Mouse (Mus musculus) heart, embryonic 16.5 days (tissue): ENCODE results near the gene Serpina3j. TPM values are rescaled to one million over a fixed set of nuclear protein-coding genes. Genes with fewer than 3 reads are reported as not detected.

Source experiments
- ATAC-seq: fragments of 200-750 bp; cut with Nextera tagmentation; replicated peaks from 2 replicates; pipeline ENCODE4 v1.8.0; 2017; ENCODE audit warnings: moderate number of reproducible peaks; ENCODE audit not compliant: insufficient read depth, low FRiP score; ENCODE audit errors: extremely low read depth
- H3K27ac ChIP-seq: fragments of 300-500 bp; sonication (generic); 2 replicates; pipeline ENCODE4 v1.5.1; 2014; ENCODE audit warnings: mild to moderate bottlenecking, low read length, control low read depth, moderate library complexity
- H3K27me3 ChIP-seq: fragments of 300-500 bp; sonication (generic); 2 replicates; pipeline ENCODE4 v1.6.1; 2014; ENCODE audit warnings: low read length, mixed read lengths; ENCODE audit not compliant: control insufficient read depth, insufficient read depth
- H3K36me3 ChIP-seq: fragments of 300-500 bp; sonication (generic); 2 replicates; pipeline ENCODE4 v1.6.1; 2014; ENCODE audit not compliant: control insufficient read depth, insufficient read depth
- H3K4me1 ChIP-seq: fragments of 300-500 bp; sonication (generic); 2 replicates; pipeline ENCODE4 v1.6.1; 2014; ENCODE audit warnings: low read length, mixed read lengths; ENCODE audit not compliant: control insufficient read depth, insufficient read depth
- H3K4me2 ChIP-seq: fragments of 300-500 bp; sonication (generic); 2 replicates; pipeline ENCODE4 v1.6.1; 2014; ENCODE audit warnings: low read depth, mild to moderate bottlenecking, control low read depth, low read length
- H3K4me3 ChIP-seq: fragments of 300-500 bp; sonication (generic); 2 replicates; pipeline ENCODE4 v1.5.1; 2014; ENCODE audit warnings: mild to moderate bottlenecking, control low read depth, low read length
- H3K9ac ChIP-seq: fragments of 300-500 bp; sonication (generic); 2 replicates; pipeline ENCODE4 v1.6.1; 2014; ENCODE audit warnings: low read length, control low read depth
- H3K9me3 ChIP-seq: fragments of 300-500 bp; sonication (generic); replicated peaks from 2 replicates; pipeline ENCODE4 v1.6.1; 2016; ENCODE audit warnings: low read length; ENCODE audit not compliant: control insufficient read depth
- WGBS: fragments of 180-500 bp; shearing (Covaris S2); extraction: QIAGEN DNeasy Blood & Tissue Kit; methylation state at CpG from one replicate; pipeline ENCODE4 v1.1.7; 2014; 5-methylcytosine and 5-hydroxymethylcytosine counted together
- polyA plus RNA-seq: library from polyadenylated mRNA; unstranded; fragments of >200 nt; fragmentation: Nextera tagmentation; extraction: Ambion mirVana; gene quantifications from 2 replicates; pipeline ENCODE4 v1.2.1, GENCODE M21; 2015

Serpina3j gene
- polyA plus RNA-seq: 0.06 and 0.25 TPM in 2 replicates

DNA sequence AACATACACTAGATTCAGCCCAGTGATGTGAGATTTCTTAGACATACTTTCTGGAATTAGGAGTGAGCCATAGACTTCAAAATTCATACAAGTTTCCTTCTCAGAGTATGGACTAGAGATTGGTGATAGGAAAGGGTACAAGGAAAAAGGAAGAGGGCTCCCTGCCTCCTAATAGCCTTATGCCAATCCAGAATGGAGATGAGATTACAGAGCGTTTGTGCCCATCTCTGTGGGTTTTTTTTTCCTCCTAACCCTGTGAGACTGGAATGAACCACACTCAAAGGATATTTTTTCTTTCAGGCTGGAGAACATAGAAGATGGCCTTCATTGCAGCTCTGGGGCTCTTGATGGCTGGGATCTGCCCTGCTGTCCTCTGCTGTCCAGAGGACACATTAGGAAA, at the start of gene Serpina3j:
TSS of gene Serpina3j (plus strand) at position 301 of the 400 bp plus-strand sequence.
- H3K27ac ChIP-seq: no peak within 1 kb of the TSS
- no peak within 1 kb of the TSS for H3K4me3 ChIP-seq
- H3K9me3 ChIP-seq: peaks cover 5% of the 10 kb centered on the region; the same call in 1 of the 2 replicates
- H3K4me1 ChIP-seq: no peaks in the 10 kb centered on the region
- ATAC-seq: no peak
- H3K27me3 ChIP-seq: peaks cover 2% of the 10 kb centered on the region; the same call in 1 of the 2 replicates
- no peak within 1 kb of the TSS for H3K9ac ChIP-seq
- no peaks in the 10 kb centered on the region for H3K36me3 ChIP-seq
- H3K4me2 ChIP-seq: no peak within 1 kb of the TSS
- WGBS: 65% methylated on average over 1 of the region's 1 CpGs

DNA sequence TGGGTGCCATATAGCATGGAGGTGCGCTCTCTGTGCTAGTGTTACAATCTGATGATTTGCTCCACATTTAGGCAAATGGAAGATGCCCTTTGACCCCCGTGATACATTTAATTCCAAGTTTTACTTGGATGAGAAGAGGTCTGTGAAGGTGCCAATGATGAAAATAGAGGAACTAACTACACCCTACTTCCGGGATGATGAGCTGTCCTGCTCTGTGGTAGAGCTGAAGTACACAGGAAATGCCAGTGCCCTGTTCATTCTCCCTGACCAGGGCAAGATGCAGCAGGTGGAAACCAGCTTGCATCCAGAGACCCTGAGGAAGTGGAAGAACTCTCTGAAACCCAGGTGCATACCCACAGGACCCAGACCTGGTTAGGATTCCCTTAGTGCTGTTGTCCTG, 48.0 kb upstream of the Serpina3j start:
- Histone ChIP-seq H3K4me2 (no peak overlapping the region), H3K9ac (no peak overlapping the region), H3K4me3 (no peak overlapping the region), H3K36me3 (no peaks in the 10 kb centered on the region), H3K27me3 (no peaks in the 10 kb centered on the region), H3K27ac (no peak overlapping the region), H3K9me3 (no peaks in the 10 kb centered on the region), H3K4me1 (no peaks in the 10 kb centered on the region)
- WGBS: 63% methylated on average over 3 of the region's 3 CpGs
- ATAC-seq: no peak

DNA sequence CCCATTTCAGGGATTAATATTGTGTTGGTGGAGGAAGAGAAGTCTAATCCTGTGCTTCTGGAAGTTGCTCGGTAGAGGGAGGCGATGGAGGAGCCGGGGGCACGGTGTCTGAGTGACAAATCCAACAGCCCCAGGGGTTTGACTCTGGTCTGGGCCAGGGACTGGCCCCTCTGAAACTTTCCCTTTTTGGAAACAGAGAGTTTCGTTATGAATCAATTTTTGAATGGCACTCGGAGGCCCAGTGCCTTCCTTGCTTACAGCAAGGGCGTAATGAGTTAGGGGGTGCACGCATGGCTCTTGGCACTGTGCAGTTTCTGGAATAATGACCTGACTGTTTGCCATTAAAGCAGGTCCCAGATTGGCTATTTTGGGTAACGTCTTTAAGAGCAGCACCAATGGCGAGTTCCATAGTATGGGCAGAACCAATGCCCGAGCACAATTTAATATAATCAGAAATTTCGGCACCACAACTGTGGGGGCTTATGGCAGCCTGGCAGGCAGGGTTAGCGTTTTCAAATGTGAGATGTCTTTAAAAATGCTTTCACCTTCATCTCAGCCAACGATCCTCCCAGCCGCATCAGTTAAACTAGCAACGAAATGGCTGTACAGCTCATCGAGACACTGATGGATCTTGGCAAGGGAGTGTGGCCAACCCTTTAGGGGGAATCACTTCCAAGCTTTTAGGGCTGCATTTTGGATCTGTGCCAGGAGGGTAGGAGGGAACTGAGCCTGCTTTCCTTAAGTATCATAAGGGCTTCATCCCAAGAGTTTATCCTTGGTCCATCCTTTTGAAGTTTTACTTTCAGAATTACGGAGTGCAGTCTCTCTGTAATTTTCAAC, 35.9 kb upstream of the Serpina3j start:
- no peaks in the 10 kb centered on the region; the same call in 1 of the 2 replicates for H3K9me3 ChIP-seq
- H3K36me3 ChIP-seq: no peaks in the 10 kb centered on the region
- no peak for ATAC-seq
- no peaks in the 10 kb centered on the region for H3K4me1 ChIP-seq
- no peak overlapping the region for H3K4me2 ChIP-seq
- H3K27ac ChIP-seq: no peak overlapping the region
- WGBS: 80% methylated on average over 18 of the region's 18 CpGs
- no peaks in the 10 kb centered on the region for H3K27me3 ChIP-seq
- H3K9ac ChIP-seq: no peak overlapping the region
- no peak overlapping the region for H3K4me3 ChIP-seq

DNA sequence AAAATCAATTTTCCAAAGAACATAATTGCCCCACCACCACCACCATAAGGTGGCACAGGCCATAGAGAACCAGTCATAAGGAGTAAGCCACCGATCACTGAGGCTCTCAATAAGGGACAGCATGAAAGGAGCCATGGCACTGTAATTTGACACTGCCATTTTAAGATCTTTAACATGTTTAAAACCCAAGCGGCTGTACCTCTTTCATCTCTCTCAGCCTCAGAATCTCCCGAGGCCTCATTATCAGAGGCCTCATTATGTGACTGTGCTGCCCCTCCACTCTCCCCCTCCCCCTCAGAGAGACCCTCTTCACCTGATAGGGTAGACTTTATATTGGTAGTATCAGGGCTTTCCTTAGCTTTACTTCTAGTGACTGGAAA, 35.3 kb upstream of the Serpina3j start:
- WGBS: 26% methylated on average over 3 of the region's 3 CpGs
- Histone ChIP-seq H3K27me3 (no peaks in the 10 kb centered on the region), H3K36me3 (no peaks in the 10 kb centered on the region), H3K27ac (no peak overlapping the region), H3K9me3 (no peaks in the 10 kb centered on the region; the same call in 1 of the 2 replicates), H3K4me1 (no peaks in the 10 kb centered on the region), H3K4me2 (no peak overlapping the region), H3K4me3 (no peak overlapping the region), H3K9ac (no peak overlapping the region)
- no peak for ATAC-seq

DNA sequence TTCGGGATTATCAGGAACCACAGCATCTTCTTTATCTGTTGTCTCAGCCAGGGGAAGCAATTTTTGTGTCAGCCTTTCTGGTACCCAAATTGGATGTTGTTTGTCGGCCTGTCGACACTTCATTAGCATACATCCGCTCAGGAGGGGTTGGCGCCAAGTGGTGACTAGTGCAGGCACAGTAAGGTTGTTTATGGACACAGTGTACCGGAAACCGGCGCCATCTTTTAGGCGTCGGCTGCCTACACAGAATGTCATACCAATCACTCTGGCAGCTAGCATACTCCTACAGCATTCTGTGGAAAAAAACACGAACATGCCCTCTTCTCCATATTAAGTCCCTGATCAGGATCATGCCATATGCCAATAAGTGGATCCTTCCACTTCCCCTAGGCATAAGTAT, 31.0 kb upstream of the Serpina3j start:
- no peak overlapping the region for H3K9ac ChIP-seq
- H3K4me1 ChIP-seq: no peaks in the 10 kb centered on the region
- no peak for ATAC-seq
- 82% methylated on average over 11 of the region's 11 CpGs for WGBS
- no peaks in the 10 kb centered on the region for H3K27me3 ChIP-seq
- H3K4me2 ChIP-seq: no peak overlapping the region
- H3K36me3 ChIP-seq: no peaks in the 10 kb centered on the region
- no peak overlapping the region for H3K27ac ChIP-seq
- no peaks in the 10 kb centered on the region; the same call in 1 of the 2 replicates for H3K9me3 ChIP-seq
- no peak overlapping the region for H3K4me3 ChIP-seq

DNA sequence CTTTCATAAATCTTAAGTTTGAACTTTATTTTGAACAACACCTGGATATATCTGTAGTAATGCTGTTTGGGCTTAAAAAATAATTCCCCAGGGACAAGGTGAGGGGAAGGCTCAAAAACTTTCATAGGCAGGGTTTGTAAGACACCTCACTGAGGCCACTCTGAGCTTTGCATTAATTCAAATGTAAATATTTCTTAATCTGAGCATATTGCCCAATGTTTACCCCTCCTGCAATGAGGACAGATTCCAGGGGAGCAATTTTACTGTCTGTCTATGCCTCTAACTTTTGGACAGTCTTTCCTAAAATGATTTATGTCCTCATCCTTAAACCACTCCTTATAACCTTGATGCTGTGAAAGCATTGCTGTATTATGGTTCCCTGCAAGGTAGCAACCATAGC, 26.0 kb upstream of the Serpina3j start:
- no peak for ATAC-seq
- H3K4me3 ChIP-seq: no peak overlapping the region
- no peak overlapping the region for H3K4me2 ChIP-seq
- no peaks in the 10 kb centered on the region for H3K4me1 ChIP-seq
- H3K27ac ChIP-seq: no peak overlapping the region
- H3K9me3 ChIP-seq: no peaks in the 10 kb centered on the region
- H3K36me3 ChIP-seq: no peaks in the 10 kb centered on the region
- H3K9ac ChIP-seq: no peak overlapping the region
- no peaks in the 10 kb centered on the region for H3K27me3 ChIP-seq

DNA sequence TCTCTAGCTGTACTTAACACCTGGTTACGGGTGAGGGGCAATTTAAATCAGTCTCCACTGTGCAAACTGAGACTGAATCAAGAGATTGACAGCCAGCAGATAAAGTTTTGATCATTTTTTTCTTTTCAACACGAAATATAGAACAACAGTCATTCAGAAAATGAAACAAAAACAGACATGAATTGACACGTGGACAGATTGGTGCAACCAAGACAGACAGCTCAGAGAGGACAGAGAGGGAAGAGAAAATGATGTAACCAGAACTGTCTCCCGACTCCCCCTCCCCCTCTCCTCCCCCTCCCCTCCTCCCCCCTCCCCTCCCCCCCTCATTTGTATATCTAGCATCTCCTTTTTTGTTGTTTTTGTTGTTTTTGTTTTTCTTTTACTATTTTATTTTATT, 24.5 kb upstream of the Serpina3j start:
- Histone ChIP-seq H3K27me3 (no peaks in the 10 kb centered on the region), H3K4me1 (no peaks in the 10 kb centered on the region), H3K27ac (no peak overlapping the region), H3K4me3 (no peak overlapping the region), H3K36me3 (no peaks in the 10 kb centered on the region), H3K4me2 (no peak overlapping the region), H3K9me3 (no peaks in the 10 kb centered on the region), H3K9ac (no peak overlapping the region)
- 39% methylated on average over 4 of the region's 4 CpGs for WGBS
- ATAC-seq: no peak

DNA sequence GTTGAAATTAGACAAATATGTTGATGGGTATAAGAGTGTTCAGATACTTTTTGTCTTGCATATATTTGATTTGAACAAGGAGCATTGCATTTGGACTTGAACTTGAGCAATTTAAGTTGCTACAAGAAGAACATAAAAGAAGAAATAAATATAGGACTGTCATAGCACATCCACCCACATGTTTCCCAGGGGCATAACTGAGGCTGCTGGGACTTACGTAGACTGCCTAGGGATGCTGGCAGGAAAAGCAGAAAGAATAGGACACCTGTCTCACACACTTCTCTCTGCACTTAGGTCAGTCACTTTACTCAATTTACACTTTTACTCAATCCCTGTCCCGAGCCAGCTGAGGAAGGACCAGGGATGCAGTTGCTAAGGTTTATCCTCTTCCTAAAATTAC, 20.4 kb upstream of the Serpina3j start:
- Histone ChIP-seq H3K4me3 (no peak overlapping the region), H3K27ac (no peak overlapping the region), H3K4me2 (no peak overlapping the region), H3K27me3 (no peaks in the 10 kb centered on the region), H3K36me3 (no peaks in the 10 kb centered on the region), H3K4me1 (no peaks in the 10 kb centered on the region), H3K9ac (no peak overlapping the region), H3K9me3 (no peaks in the 10 kb centered on the region)
- WGBS: 71% methylated on average over 2 of the region's 2 CpGs
- no peak for ATAC-seq

DNA sequence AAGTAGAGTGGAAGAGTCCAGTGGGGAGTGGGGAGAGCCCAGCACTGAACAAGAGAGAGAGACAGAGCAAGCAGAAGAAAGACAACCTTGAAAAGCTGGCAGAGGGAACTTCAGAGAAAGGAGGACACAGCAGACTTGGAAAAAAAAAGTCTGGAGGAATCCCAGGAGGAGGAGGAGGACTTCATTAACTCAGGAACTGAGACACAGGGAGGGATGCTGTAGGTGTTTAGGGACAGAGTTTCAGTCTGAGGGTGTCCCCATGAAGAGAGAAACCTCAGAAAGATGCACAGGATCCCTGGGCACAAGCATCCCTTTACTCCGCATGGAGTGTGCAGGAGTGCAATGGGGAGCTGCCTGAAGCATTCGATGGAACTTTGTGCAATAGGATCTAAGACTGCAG, 16.3 kb upstream of the Serpina3j start:
- no peak overlapping the region for H3K4me2 ChIP-seq
- H3K36me3 ChIP-seq: no peaks in the 10 kb centered on the region
- no peaks in the 10 kb centered on the region for H3K27me3 ChIP-seq
- H3K27ac ChIP-seq: no peak overlapping the region
- ATAC-seq: no peak
- no peaks in the 10 kb centered on the region for H3K9me3 ChIP-seq
- H3K4me3 ChIP-seq: no peak overlapping the region
- 92% methylated on average over 2 of the region's 2 CpGs for WGBS
- H3K4me1 ChIP-seq: no peaks in the 10 kb centered on the region
- no peak overlapping the region for H3K9ac ChIP-seq
